Mouse (Mus musculus): ENCODE data around the gene Pbx4. TPM values are rescaled to one million over a fixed set of nuclear protein-coding genes. Genes with fewer than 3 reads are reported as not detected.
A peak's percentile ranks its signal among the peaks of the same experiment; 100 is the strongest.

Pbx4 gene
- total RNA-seq, 2 experiments from 2014 or later, result not detected

DNA sequence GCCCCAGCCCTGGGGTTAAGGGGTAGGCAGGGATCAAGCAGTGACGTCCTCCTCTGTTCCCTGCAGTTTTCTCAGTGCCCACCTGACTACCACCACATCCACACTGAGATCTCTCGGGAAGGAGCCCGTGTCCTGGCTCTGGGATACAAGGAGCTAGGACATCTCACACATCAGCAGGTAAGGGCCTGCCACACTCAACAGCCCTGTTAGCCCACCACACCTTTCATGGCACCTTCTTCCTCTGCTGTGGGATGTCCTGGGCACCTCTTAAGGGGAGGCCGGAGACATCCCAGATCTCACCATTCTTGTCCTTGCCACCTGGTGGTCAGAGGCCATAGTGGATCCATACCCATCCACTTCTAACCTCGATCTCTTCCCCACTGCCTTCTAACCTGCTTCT is 32.3 kb upstream of the Pbx4 start:
- Histone ChIP-seq H3K4me3 (no peak overlapping the region), H3K27ac (no peak overlapping the region)
- intact Hi-C loops (cut with DNase I), result no loop called here
- no peak for TF ChIP-seq CTCF (IDR thresholded peaks at IDR 0.05)
- DNase-seq, result no peak

DNA sequence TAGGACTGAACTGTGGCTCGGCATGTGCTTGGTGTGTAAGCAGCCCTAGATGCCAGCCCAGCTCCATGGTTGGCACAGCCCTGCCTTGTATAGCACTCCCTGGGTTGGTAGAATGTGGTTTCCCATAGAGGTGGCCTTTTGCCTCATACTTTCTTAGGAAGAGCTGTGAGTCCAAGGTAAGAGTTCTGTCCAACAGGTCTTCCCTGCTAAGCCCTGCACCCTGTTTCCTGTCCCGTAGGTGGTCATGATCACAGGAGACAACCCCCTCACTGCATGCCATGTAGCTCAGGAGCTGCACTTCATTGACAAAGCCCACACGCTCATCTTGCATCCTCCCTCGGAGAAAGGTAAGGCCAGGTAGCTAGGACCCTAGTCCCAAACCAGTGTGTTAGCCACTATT is 30.5 kb upstream of the Pbx4 start:
- no peak overlapping the region for H3K27ac ChIP-seq
- intact Hi-C loops (cut with DNase I), result no loop called here
- H3K4me3 ChIP-seq, result no peak overlapping the region
- DNase-seq, result no peak
- TF ChIP-seq CTCF (IDR thresholded peaks at IDR 0.05), result no peak

DNA sequence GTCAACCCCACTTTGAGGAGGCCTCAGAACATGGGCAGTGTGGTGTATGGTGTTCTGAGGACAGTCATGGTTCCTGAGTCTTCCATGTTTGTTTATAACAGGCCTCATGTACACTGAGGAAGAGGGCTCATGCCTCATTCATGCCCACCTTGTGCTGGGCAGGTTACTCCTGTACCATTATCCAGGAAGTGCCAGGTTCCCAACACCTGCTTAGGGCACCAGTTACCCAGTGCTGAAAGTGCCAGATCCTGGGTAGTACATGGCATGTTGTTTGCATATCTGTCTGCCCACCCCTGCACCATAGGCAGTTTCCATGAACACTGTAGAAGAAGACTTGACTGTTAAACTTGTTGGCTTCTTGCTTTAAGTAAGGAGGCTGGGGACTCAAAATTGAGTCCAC is 30.1 kb upstream of the Pbx4 start:
- Histone ChIP-seq H3K4me3 (no peak overlapping the region), H3K27ac (no peak overlapping the region)
- no peak for DNase-seq
- TF ChIP-seq CTCF (IDR thresholded peaks at IDR 0.05), result no peak
- intact Hi-C loops (cut with DNase I), result no loop called here

DNA sequence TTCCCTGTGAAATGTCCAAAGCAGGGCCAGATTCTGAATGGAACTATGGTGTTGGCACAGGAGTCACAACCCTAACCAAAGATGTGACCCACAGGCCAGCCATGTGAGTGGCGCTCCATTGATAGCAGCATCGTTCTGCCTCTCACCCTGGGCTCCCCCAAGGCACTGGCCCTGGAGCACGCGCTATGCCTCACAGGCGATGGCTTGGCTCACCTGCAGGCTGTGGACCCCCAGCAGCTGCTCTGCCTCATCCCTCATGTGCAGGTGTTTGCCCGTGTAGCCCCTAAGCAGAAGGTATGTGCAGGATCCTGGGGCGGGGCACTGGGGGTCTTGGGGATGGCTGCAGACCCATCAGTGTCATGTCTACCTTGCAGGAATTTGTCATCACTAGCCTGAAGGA is 28.9 kb upstream of the Pbx4 start:
- Histone ChIP-seq H3K4me3 (no peak overlapping the region), H3K27ac (no peak overlapping the region)
- TF ChIP-seq CTCF (IDR thresholded peaks at IDR 0.05), result no peak
- DNase-seq, result peak; percentile 6
- intact Hi-C loops (cut with DNase I), result no loop called here

DNA sequence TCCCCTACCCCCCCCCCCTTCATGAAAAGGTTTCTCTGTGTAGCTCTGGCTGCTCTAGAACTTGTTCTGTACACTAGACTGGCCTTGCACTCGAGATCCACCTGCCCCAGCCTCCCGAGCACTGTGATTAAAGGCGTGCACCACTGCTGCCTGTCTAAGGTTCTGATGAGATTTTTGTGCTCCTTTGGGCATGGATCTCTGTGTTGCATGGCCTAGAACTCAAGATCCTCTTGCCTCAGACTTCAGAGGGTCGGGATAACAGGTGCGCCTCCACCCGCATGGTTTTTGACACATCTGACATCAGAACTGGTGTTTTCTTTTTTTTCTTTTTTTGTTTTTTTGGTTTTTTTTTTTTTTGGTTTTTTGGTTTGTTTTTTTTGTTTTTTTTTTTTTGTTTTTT is 27.8 kb upstream of the Pbx4 start:
- Histone ChIP-seq H3K27ac (no peak overlapping the region), H3K4me3 (no peak overlapping the region)
- intact Hi-C loops (cut with DNase I), result no loop called here
- no peak for DNase-seq
- TF ChIP-seq CTCF (IDR thresholded peaks at IDR 0.05), result no peak

DNA sequence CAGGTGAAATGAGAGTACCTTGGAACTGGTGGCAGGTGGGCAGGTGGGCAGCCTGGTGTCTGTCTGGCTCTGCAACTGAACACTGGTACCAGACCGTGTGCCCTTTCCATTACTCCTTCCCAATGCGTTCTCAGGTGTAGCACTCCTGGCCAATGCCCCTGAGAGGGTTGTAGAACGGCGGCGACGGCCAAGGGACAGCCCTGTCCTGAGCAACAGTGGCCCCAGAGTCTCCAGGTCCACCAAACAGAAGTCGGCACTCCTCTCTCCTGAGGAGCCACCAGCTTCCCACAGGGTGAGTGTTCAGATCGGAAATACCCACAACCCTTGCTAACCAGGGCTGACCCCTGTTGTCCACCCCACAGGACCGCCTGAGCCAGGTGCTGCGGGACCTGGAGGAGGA is 27.2 kb upstream of the Pbx4 start:
- intact Hi-C loops (cut with DNase I), result no loop called here
- peak; percentile 9 for DNase-seq
- TF ChIP-seq CTCF (IDR thresholded peaks at IDR 0.05), result no peak
- H3K4me3 ChIP-seq, result no peak overlapping the region
- no peak overlapping the region for H3K27ac ChIP-seq

DNA sequence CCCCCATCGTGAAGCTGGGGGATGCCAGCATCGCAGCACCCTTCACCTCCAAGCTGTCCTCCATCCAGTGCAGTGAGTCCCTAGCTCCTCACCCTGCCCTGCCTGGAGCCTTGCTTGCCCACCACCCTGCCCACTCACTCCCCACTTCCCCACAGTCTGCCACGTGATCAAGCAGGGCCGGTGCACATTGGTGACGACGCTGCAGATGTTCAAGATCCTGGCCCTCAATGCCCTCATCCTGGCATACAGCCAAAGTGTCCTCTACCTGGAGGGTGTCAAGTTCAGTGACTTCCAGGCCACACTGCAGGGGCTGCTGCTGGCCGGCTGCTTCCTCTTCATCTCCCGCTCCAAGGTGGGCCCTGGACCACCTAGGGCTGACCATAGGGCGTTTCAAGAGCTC is 26.8 kb upstream of the Pbx4 start:
- peak; percentile 23 for DNase-seq
- no peak for TF ChIP-seq CTCF (IDR thresholded peaks at IDR 0.05)
- H3K4me3 ChIP-seq, result no peak overlapping the region
- intact Hi-C loops (cut with DNase I), result no loop called here
- no peak overlapping the region for H3K27ac ChIP-seq

DNA sequence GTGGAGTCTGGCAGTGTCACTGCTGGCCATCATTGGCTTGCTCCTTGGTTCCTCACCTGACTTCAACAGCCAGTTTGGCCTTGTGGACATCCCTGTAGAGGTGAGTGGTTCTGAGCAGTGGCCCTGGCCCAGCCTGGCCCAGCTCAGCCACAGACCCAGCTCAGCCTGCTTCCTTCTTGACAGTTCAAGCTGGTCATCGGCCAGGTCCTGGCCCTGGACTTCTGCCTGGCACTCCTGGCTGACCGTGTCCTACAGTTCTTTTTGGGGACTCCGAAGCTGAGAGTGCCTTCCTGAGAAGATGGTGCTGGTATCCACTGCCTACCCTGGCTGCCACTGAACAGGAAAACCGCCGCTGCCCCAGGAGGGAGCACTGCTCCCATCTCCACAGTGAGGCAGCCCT is 25.1 kb upstream of the Pbx4 start:
- Histone ChIP-seq H3K27ac (no peak overlapping the region), H3K4me3 (no peak overlapping the region)
- TF ChIP-seq CTCF (IDR thresholded peaks at IDR 0.05), result no peak
- DNase-seq, result peak; percentile 62
- intact Hi-C loops (cut with DNase I), result no loop called here

DNA sequence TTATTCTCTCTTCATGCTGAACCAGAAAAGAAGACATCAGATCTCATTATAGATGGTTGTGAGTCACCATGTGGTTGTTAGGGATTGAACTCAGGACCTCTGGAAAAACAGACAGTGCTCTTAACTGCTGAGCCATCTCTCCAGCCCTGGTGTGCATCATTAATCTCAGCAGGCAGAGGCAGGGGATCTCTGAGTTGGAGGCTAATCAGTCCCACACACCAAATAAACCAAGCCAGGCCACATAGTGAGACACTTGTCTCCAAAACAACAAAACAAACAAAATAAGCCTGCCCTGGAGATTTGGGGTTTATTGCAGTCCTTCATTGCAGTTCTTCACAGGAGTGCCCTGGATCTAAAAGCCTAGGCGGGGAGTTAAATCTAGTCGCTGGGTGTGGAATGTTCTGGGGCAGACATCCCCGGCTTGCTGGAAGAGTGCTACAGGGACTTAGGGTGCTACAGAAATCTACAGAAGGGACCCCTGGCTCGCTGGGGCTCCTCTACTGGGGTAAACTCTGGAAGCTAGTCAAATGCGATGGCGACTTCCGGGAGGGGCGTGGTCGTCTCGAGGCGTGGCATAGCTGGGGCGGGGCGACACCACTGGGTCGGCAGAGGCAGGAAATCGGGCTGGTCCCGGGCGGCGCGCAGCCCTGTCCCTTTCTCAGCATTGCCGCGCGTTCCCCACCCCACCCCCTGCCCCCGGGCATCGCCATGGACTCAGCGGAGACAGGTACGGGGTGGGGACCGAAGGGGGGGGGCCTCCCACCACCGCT is 24.0 kb upstream of the Pbx4 start, which contains the start of gene Gmip:
Gene Gmip (plus strand): TSS at position 586 of the 770 bp plus-strand sequence.
- H3K4me3 ChIP-seq, result peak within 1 kb of the TSS; percentile 77
- DNase-seq, result peak; percentile 83
- H3K27ac ChIP-seq, result peak within 1 kb of the TSS; percentile 71
- intact Hi-C loops (cut with DNase I), result no loop called here
- no peak for TF ChIP-seq CTCF (IDR thresholded peaks at IDR 0.05)

DNA sequence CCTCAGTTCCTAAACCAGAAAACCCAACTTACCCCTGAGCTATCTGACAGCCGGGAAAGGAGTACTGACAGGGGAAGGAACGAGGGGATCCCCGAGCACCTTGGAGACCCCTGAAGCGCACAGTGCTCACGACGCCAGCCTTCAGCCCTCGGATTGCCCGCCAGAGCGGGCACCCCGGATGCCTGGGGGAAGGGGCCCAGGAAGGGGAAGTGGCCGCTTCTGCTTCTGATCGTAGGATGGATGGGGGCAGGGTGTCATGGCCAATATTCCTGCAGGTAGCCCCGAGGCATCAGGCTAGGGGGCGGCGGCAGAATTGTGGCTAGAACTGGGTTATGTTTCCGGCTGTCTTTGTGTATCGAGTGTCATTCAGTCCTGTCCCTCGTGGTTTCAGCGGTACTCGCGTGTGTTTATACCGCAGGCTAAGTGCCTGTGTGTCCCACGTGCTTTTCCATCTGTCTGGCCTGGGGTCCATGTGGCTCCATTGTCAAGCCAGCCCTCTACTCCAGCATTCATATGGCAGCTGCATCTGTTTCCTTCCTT is 23.4 kb upstream of the Pbx4 start:
- intact Hi-C loops (cut with DNase I), result no loop called here
- peak; percentile 28 for DNase-seq
- Histone ChIP-seq H3K4me3 (peak overlapping the region; percentile 77), H3K27ac (peak overlapping the region; percentile 71)
- no peak for TF ChIP-seq CTCF (IDR thresholded peaks at IDR 0.05)

DNA sequence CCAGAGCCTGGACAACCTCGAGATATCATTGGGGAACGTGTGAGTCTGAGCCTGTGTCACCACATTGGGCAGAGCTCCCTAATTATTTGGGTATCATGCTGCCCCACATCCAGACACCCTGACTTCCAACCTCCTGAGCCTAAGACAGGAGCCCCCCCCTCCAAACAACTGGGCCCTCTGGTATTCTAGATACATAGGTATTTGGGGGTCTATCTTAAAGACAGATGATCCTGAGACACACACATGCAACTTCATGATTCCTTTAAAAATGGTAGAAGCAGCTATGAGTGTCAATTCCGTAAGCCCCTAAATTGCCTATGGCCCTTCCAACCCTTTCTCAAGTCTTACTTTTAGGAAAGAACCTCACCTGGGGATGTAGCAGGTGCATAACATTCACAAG is 22.5 kb upstream of the Pbx4 start:
- intact Hi-C loops (cut with DNase I), result no loop called here
- Histone ChIP-seq H3K4me3 (no peak overlapping the region), H3K27ac (no peak overlapping the region)
- DNase-seq, result peak; percentile 4
- no peak for TF ChIP-seq CTCF (IDR thresholded peaks at IDR 0.05)

DNA sequence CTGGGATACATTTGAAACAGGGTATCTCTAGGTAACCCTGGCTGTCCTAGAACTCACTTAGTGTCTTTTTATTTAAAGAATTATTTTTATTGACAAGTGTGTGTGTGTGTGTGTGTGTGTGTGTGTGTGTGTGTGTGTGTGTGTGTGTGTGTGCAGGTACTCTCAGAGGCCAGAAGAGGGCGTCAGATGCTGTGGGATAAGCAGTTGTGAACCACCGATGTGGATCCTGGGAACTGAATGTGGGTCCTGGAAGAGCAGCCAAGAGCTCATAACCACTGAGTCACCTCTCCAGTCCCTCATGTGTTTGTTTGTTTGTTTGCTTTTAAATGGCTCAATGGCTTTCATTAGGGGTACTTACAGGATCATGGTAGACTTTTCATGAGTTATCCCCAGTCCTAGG is 17.4 kb upstream of the Pbx4 start:
- DNase-seq, result no peak
- no peak overlapping the region for H3K4me3 ChIP-seq
- no peak for TF ChIP-seq CTCF (IDR thresholded peaks at IDR 0.05)
- intact Hi-C loops (cut with DNase I), result no loop called here
- H3K27ac ChIP-seq, result no peak overlapping the region

DNA sequence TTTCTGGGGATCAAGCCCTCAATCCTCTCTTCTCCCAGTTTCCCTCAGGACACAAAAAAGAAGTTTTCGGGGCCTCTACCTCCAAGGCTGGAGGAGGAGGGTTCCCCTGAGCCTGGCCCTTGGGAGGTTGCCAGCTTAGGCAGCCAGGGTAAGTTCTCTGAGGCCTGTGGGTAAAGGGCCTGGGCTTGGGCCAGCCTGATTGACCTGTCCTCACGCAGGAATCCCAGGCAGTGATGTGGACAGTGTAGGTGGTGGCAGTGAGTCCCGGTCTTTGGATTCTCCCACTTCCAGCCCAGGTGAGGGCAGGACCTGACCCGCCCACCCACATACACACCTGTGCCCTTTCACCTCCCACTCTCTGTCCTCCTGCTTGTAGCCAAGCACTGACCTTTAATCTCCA is 16.9 kb upstream of the Pbx4 start:
- Histone ChIP-seq H3K4me3 (no peak overlapping the region), H3K27ac (no peak overlapping the region)
- TF ChIP-seq CTCF (IDR thresholded peaks at IDR 0.05), result no peak
- intact Hi-C loops (cut with DNase I), result no loop called here
- no peak for DNase-seq

DNA sequence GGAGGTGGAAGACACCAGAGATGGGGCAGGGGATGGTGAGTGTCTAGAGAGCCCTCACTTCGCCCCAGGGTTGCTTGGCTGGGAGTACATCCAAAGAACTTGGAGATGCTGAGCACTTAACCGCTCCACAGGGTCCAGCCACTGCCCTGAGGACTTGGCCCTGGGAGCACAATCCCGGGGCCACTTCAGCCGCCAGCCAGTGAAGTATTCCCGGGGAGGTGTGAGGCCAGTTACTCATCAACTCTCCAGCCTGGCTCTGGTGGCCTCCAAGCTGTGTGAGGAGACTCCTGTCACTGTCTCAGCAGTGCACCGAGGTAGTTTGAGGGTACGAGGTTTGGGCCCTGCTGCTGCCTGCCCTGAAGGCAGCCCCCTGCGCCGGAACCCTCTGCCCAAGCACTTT is 11.8 kb upstream of the Pbx4 start:
- intact Hi-C loops (cut with DNase I), result no loop called here

More for the DNA sequence above, 11.8 kb upstream of the Pbx4 start:
- DNase-seq, result no peak
- no peak for TF ChIP-seq CTCF (IDR thresholded peaks at IDR 0.05)
- no peak overlapping the region for H3K27ac ChIP-seq
- no peak overlapping the region for H3K4me3 ChIP-seq
